Mouse (Mus musculus) stomach, postnatal 0 days (tissue): ENCODE results near the gene Srd5a1. TPM values are rescaled to one million over a fixed set of nuclear protein-coding genes. Genes with fewer than 3 reads are reported as not detected.

Experiments used
- ATAC-seq: fragments of 200-750 bp; cut with Nextera tagmentation; 2 replicates; pipeline ENCODE4 v1.8.0; 2017; ENCODE audit not compliant: low FRiP score, low TSS enrichment
- DNase-seq: peaks from one replicate; pipeline ENCODE4 v3.0.0-alpha.2; 2016; ENCODE audit warnings: low spot score
- H3K27ac ChIP-seq: fragments of 300-500 bp; sonication (generic); replicated peaks from 2 replicates; pipeline ENCODE4 v1.5.1; 2014; ENCODE audit warnings: mild to moderate bottlenecking, control low read depth
- H3K27me3 ChIP-seq: fragments of 300-500 bp; sonication (generic); 2 replicates; pipeline ENCODE4 v1.6.1; 2014; ENCODE audit warnings: low read length; ENCODE audit not compliant: control insufficient read depth, insufficient read depth
- H3K36me3 ChIP-seq: fragments of 300-500 bp; sonication (generic); 2 replicates; pipeline ENCODE4 v1.6.1; 2014; ENCODE audit warnings: low read length, mixed read lengths; ENCODE audit not compliant: control insufficient read depth, insufficient read depth
- H3K4me1 ChIP-seq: fragments of 300-500 bp; sonication (generic); replicated peaks from 2 replicates; pipeline ENCODE4 v1.6.1; 2014; ENCODE audit warnings: antibody characterized with exemption; ENCODE audit not compliant: control insufficient read depth, insufficient read depth
- H3K4me2 ChIP-seq: fragments of 300-500 bp; sonication (generic); replicated peaks from 2 replicates; pipeline ENCODE4 v1.6.1; 2014; ENCODE audit warnings: low read depth, mild to moderate bottlenecking, control low read depth, moderate library complexity
- H3K4me3 ChIP-seq: fragments of 300-500 bp; sonication (generic); 2 replicates; pipeline ENCODE4 v1.5.1; 2014; ENCODE audit warnings: low read depth, low read length, control low read depth
- H3K9ac ChIP-seq: fragments of 300-500 bp; sonication (generic); 2 replicates; pipeline ENCODE4 v1.6.1; 2014; ENCODE audit warnings: mild to moderate bottlenecking, low read length, control low read depth, mixed read lengths
- H3K9me3 ChIP-seq: fragments of 300-500 bp; sonication (generic); 2 replicates; pipeline ENCODE4 v1.6.1; 2016; ENCODE audit warnings: low read length; ENCODE audit not compliant: control insufficient read depth
- CTCF ChIP-seq: IDR thresholded peaks from 2 replicates; pipeline ENCODE4 v1.5.1; 2016; ENCODE audit warnings: antibody characterized with exemption, low read depth, mild to moderate bottlenecking, moderate library complexity
- EP300 ChIP-seq: optimal IDR thresholded peaks from 2 replicates; pipeline ENCODE3; 2016; ENCODE audit warnings: antibody characterized with exemption
- WGBS: fragments of 180-500 bp; shearing (Covaris S2); extraction: QIAGEN DNeasy Blood & Tissue Kit; methylation state at CpG from one replicate; pipeline ENCODE4 v1.1.7; 2014; 5-methylcytosine and 5-hydroxymethylcytosine counted together
- polyA plus RNA-seq: library from polyadenylated mRNA; unstranded; fragments of >200 nt; fragmentation: Nextera tagmentation; extraction: Ambion mirVana; gene quantifications from 2 replicates; pipeline ENCODE4 v1.2.1, GENCODE M21; 2015

Gene Srd5a1
- polyA plus RNA-seq, 1 experiment from 2014 or later = 29.4 TPM

- Histone ChIP-seq H3K4me2 (no peak overlapping the region), H3K9me3 (no peaks in the 10 kb centered on the region), H3K9ac (no peak overlapping the region), H3K4me1 (no peaks in the 10 kb centered on the region), H3K36me3 (peaks cover 18% of the 10 kb centered on the region), H3K27ac (no peak overlapping the region), H3K4me3 (no peak overlapping the region), H3K27me3 (no peaks in the 10 kb centered on the region)
- no peak for DNase-seq
- WGBS = 72% methylated on average over 5 of the region's 5 CpGs
- ATAC-seq = no peak
- no peak for TF ChIP-seq EP300
These were observed 12.6 kb upstream of the Srd5a1 start for GRCm38 (mm10) chr13:69623843-69624242.

GRCm38 (mm10) chr13:69616716-69617115 lies 5.5 kb upstream of the Srd5a1 start:
- Histone ChIP-seq H3K4me1 (no peaks in the 10 kb centered on the region), H3K36me3 (peaks cover 16% of the 10 kb centered on the region), H3K9me3 (no peaks in the 10 kb centered on the region), H3K9ac (no peak overlapping the region), H3K4me2 (no peak overlapping the region), H3K27ac (no peak overlapping the region), H3K27me3 (no peaks in the 10 kb centered on the region), H3K4me3 (no peak overlapping the region)
- DNase-seq (no peak), ATAC-seq (no peak)
- no peak for TF ChIP-seq CTCF
- no peak for TF ChIP-seq EP300
- 81% methylated on average over 6 of the region's 6 CpGs for WGBS

- peak overlapping the region; percentile 71 for H3K4me2 ChIP-seq
- peaks cover 6% of the 10 kb centered on the region; the same call in 1 of the 2 replicates for H3K36me3 ChIP-seq
- H3K27me3 ChIP-seq = no peaks in the 10 kb centered on the region
- TF ChIP-seq CTCF = no peak
- TF ChIP-seq EP300 = no peak
- H3K4me3 ChIP-seq = peak overlapping the region; percentile 97
- H3K9ac ChIP-seq = peak overlapping the region; percentile 88
- no peak for ATAC-seq
- H3K4me1 ChIP-seq = 0 out of 2 replicates have a peak, but pooled peaks cover 2% of the 10 kb centered on the region
- H3K9me3 ChIP-seq = no peaks in the 10 kb centered on the region
- DNase-seq = no peak
- peak overlapping the region; percentile 40; the same call in 1 of the 2 replicates for H3K27ac ChIP-seq
- whole genome bisulfite sequencing = 0% methylated on average over 24 of the region's 24 CpGs
These were observed 918 bp upstream of the Srd5a1 start for GRCm38 (mm10) chr13:69612175-69612544.

DNA sequence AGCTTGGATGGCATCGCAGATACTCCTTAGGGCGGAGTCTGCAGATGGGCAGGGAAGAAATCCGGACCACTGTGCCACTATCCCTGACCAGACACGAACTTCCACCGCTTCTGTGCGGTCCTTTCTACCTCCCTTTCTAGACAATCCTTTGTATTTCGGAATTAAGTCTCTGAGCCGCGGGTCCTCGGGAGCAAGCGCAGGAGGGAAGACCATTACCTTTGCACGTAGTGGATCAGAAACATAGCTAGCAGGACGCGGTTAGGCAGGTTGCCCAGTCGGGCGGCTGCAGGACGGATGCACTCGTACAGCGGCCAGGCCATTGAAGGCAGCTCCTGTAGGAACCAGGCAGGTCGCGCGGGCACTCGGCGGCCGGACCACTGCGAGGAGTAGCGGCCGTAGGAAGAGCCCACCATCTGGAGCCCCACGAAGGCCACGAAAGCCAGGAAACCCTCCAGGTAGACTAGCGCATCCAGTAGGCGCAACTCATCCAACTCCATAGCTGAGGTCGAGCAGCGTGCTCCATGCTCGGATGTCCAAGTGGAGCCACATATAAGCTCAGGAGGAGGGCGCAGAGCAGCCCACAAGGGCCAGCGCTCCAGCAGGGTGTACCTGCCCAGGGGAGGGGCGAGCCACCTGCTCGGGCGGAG lies 368 bp downstream of the Srd5a1 start:
- TF ChIP-seq CTCF = no peak
- no peak for TF ChIP-seq EP300
- Histone ChIP-seq H3K4me1 (0 out of 2 replicates have a peak, but pooled peaks cover 2% of the 10 kb centered on the region), H3K36me3 (peaks cover 2% of the 10 kb centered on the region; the same call in 1 of the 2 replicates), H3K9me3 (no peaks in the 10 kb centered on the region), H3K9ac (peak overlapping the region; percentile 69), H3K4me3 (peak overlapping the region; percentile 66), H3K27me3 (no peaks in the 10 kb centered on the region), H3K4me2 (peak overlapping the region; percentile 70), H3K27ac (no peak overlapping the region)
- ATAC-seq (peak; percentile 8), DNase-seq (peak; percentile 62)
- WGBS = under 1% methylated on average over 40 of the region's 40 CpGs

DNA sequence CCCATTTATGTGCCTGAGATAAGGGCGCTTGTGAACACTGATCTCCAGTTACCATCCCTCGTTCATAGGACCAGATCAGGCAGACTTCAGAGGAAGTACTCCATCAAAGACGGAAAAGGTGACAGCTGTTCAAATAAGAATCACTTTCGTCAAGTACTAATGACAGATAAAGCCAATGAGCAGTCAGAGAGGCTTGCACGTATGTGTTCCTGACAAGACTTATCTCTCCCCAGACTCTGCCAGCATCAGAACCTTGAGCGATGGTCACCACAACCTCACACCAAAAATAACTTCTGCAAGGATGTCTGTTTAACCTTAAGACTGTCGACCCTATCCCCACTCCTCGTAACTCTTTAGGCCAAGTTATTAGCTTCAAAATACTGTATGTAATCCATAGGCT lies 2.5 kb downstream of the Srd5a1 start:
- Histone ChIP-seq H3K27ac (no peak overlapping the region), H3K9me3 (no peaks in the 10 kb centered on the region), H3K4me2 (no peak overlapping the region), H3K4me3 (no peak overlapping the region), H3K4me1 (0 out of 2 replicates have a peak, but pooled peaks cover 2% of the 10 kb centered on the region), H3K9ac (no peak overlapping the region), H3K27me3 (no peaks in the 10 kb centered on the region), H3K36me3 (no peaks in the 10 kb centered on the region)
- no peak for ATAC-seq
- TF ChIP-seq EP300 (no peak), CTCF (no peak)
- no peak for DNase-seq
- WGBS = 66% methylated on average over 8 of the region's 8 CpGs

DNA sequence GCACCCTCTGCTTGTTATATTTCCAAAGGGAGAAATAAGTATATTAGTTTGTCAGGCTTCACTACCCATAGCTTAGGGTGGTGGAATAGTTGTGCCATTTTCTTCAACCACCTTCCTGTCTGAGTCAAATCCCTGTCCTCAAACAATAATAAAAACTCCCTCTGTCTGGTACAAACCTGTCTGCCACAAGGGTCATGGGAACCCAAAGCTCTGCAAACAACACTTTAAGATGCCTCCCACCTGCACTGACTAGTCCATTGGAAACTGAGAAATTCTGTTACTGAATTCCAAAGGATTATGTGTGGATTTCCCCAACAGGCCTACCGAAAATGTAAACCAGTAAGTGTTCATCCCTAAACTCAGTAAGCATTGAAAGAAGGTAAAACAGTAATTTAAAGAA lies 6.6 kb downstream of the Srd5a1 start:
- Histone ChIP-seq H3K9ac (no peak overlapping the region), H3K9me3 (no peaks in the 10 kb centered on the region), H3K36me3 (no peaks in the 10 kb centered on the region), H3K4me2 (no peak overlapping the region), H3K4me3 (no peak overlapping the region), H3K27ac (no peak overlapping the region), H3K27me3 (no peaks in the 10 kb centered on the region), H3K4me1 (no peaks in the 10 kb centered on the region)
- DNase-seq = no peak
- no peak for ATAC-seq
- WGBS = 67% methylated on average over 1 of the region's 1 CpGs
- TF ChIP-seq CTCF = no peak
